Mouse (Mus musculus) brain, embryonic 14.5 days (tissue): ENCODE results near the gene Tnip3. TPM values are rescaled to one million over a fixed set of nuclear protein-coding genes. Genes with fewer than 3 reads are reported as not detected.

Source experiments
- DNase-seq: peaks from one replicate; pipeline ENCODE4 v3.0.0-alpha.2; 2011; ENCODE audit warnings: low read depth
- CTCF ChIP-seq: fragments of 200-500 bp; IDR thresholded peaks from 2 replicates; pipeline ENCODE4 v1.5.1; 2012; ENCODE audit warnings: inconsistent platforms, mild to moderate bottlenecking, moderate library complexity, borderline replicate concordance; ENCODE audit not compliant: insufficient read depth, insufficient read length; ENCODE audit errors: extremely low read depth
- POLR2A ChIP-seq: fragments of 200-500 bp; IDR thresholded peaks from 2 replicates; pipeline ENCODE4 v1.6.1; 2012; ENCODE audit warnings: mild to moderate bottlenecking, inconsistent platforms, borderline replicate concordance; ENCODE audit not compliant: poor library complexity, insufficient read depth, insufficient read length, severe bottlenecking; ENCODE audit errors: extremely low read depth
- polyA plus RNA-seq: library from polyadenylated mRNA; depleted of rRNA; stranded (reverse); fragments of >200 nt; gene quantifications from 2 replicates; pipeline ENCODE4 v1.2.3, GENCODE M21; 2012

Gene Tnip3
- polyA plus RNA-seq, 1 experiment = not detected

DNA sequence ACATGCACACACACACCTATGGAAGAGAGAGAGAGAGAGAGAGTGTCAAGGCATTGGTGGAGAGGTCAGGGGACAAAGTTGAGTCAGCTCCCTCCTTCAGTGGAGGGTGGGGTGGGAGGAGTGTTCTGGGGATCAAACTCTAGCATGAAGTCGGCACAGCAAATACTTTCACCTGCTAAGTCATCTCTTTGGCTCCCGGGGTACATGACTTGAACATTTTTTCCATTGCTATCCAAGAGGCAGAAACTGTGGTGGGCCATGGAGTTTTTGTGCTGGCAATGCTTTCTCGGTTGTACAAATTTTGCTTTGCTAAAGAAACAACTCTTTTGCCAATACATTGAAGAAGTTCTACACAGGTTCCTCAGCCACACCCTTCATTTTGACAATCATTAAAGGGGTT lies 13.8 kb downstream of the Tnip3 start:
- DNase-seq = no peak
- TF ChIP-seq CTCF (no peak), POLR2A (no peak)

DNA sequence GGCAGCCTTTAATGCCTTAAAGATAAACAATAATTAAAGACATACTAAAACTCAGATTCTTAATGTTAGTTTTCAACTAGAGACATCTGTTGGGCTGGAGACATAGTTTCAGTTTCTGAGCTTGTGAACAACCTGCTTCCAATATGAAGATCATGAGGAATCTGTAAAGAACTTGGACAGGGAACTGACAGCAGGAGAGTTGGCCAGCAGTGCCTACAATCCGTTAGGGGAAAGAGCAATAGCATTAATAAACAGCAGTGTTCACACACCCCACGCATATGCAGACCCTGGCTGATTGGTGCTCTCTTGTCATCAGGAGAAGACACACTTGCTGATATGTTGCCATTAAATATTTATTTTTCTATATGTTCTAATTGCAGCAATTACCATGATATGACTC lies 15.0 kb downstream of the Tnip3 start:
- TF ChIP-seq CTCF = no peak
- no peak for TF ChIP-seq POLR2A

DNA sequence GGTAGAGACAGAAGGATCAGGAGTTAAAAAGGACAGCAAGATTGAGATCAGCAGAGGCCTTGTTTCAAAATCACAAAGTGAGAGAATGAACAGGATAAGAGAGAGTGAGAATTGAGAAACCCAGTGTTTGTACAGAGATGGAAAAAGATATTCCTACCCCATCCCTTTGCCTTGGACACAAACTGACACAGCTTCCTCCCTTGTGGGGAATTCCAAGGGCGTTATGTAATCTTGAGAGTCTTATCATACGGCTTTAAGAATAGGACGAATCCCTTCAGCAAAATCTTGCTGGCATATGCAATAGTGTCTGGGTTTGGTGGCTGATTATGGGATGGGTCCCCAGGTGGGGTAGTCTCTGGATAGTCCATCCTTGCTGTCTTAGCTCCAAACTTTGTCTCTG lies 16.0 kb downstream of the Tnip3 start:
- no peak for TF ChIP-seq POLR2A
- TF ChIP-seq CTCF = no peak
- no peak for DNase-seq

More for the DNA sequence above, 15.0 kb downstream of the Tnip3 start:
- DNase-seq = no peak

DNA sequence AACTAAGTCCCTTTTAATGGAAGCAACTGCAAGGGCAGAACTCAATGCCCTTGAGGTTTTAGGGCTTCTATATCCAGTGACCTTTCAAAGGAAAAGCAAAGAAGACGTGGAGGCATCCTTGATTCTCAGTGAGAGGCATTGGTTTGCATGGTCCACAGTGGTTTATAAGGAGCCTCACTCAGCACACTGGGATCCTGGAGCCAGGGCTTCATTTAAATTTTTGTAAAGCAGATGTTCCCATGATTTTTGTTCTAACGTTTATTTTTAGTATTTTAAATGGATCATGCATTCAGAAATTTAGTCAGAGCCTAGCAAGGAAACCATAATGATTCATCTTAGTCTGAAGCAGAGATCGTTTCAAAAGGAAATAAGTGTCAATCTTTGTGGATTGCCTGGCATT lies 17.3 kb downstream of the Tnip3 start:
- TF ChIP-seq CTCF (no peak), POLR2A (no peak)
- no peak for DNase-seq

DNA sequence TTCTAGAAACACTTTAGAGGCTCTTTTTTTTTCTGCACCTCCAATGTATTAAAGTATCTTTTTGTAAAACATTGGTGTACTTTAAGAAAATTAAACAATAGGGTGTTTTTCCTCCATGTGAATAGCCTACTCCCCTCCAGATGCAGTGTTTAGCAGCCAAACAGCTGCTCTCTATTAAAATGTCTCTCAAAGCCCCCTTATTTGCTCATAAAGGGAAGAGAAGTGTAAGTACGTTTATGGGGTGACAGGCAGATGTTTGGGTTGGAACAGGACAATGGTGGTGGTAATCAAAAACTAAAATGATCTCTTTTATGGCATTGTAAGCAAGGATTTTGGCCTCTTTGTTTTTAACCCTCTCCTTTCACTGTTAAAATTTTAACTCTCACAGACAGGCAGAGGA lies 17.8 kb downstream of the Tnip3 start:
- TF ChIP-seq POLR2A (no peak), CTCF (no peak)
- peak; percentile 20 for DNase-seq

DNA sequence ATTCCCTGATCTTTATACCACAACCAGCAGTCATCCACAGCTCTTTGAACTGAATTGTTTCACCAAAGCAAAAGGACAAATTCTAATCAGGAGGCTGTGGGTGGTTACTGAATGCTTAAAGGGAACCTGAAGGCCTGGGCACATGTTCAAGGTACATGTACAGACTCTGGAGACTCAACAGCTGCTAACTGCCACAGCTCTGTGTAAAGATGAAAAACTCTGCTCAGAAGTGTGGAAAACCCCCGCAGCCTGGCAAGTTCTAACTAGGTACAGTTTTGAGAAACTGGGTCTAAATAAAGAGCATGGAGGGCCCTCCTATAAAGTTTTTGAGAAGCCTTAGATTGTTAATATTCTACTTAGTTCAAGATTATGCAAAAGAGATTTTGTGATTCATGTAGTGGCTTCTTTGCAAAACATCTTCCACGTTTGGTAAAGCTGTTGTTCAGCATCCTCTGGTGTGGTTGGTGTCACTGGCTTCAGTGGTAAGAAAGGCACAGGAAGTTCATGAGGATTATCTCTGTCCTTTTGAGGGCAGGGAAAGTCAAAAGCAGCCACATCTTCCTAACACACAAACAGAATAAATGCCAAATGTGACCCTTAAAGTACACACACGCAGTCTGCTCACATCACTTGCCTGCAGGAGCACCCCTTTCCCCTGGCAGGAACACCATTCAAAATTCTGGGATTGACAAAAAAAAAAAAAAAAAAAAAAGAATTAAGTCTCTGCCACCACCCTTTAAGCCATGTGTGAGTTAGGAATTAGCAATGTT lies 39.0 kb downstream of the Tnip3 start:
- TF ChIP-seq CTCF = no peak
- TF ChIP-seq POLR2A = no peak
- no peak for DNase-seq

DNA sequence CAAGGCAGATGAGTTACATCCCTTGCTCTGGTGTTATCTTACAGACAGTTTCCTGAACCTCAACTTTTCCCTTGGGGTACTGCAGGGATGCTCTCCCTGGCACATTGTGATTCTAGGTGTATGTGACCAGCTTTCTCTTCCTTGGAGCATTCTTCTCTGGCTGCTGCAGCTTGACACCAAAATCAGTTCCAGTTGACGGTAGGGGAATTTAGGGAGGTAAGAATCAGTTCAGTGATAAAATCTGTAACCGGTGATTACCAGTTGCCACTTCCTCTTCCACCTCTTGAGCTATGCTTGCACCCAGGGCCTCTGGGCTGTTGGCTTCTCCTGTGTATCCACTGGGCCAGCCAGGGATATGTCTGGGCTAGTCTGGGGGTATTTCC lies 39.5 kb downstream of the Tnip3 start:
- TF ChIP-seq POLR2A = no peak
- no peak for TF ChIP-seq CTCF

DNA sequence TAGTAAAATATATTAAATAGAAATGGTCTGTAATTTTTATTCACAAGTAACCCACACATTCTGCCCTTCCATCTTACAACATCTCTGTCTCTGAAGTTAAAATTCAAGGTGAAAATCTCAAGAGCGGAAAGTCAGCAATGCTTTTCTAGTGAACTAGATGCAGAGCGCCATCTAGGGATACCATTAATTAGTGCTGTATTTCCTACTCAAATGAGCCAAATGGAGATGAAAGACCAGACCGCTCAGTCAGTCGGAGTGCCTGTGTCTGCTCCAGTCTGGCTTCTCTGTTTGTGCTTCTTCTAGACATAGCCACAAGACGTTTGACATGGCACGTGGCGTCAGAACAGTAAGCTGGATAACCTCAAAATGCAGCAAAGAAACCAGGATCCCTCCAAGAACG lies 44.6 kb downstream of the Tnip3 start:
- TF ChIP-seq POLR2A (no peak), CTCF (peak; percentile 55)
- peak; percentile 78 for DNase-seq

More for the DNA sequence above, 39.5 kb downstream of the Tnip3 start:
- DNase-seq = no peak

DNA sequence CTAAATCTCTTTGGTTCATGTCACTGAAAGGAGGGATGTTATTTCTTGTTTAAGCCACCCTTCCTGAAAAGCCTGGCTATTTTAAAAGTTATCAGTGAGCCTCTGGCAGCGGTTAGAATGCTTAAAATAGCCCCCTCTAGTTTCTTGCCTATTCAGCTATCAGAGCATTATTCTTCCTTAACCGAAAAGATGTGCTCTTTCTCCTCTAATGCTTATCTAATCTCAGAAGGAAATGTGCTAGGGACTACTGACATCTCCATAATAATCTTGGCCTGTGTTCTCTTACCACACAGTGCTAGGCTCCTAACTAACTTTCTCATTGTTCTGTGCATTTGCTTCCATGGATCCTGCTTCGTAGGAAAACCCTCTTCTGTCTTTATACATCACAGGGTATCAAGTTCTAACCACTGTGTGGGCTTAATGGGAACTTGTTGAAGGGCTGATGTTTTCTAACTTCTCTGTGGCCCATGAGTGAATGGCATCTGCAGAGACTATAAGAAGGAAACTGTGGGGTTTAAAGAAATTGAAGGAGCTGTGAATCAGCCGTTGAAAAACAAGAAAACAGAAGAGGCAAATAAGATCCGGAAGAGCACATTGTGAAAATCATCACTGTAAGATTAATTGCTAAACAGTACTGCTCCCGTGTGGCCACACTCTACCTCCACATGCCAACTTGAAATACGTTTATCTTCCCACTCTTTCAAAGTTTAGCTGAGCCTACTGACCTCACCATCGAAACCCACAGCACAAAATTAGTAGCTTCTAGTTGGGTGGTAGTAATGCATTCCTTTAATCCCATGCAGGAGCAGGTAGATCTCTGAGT lies 53.2 kb downstream of the Tnip3 start:
- DNase-seq = no peak
- TF ChIP-seq CTCF (no peak), POLR2A (no peak)

DNA sequence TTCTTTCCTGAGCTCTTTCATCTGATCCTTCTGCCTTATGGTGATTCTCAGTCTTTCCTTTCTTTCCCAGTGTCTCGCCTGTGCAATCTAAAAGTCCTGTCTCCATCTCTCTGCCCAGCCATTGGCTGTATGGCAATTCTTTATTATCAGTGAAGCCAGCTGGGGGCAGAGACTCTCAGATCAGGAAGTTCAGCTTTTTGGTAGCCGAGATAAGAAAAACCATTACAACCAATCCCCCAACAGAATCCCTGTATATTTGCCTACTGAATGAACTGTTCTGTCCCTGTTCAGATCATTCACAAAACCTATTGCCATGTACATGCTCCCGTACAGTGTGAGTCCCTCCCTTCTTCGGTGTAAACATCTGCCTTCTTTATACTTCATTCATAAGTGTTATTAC lies 57.9 kb downstream of the Tnip3 start:
- TF ChIP-seq POLR2A (no peak), CTCF (no peak)

DNA sequence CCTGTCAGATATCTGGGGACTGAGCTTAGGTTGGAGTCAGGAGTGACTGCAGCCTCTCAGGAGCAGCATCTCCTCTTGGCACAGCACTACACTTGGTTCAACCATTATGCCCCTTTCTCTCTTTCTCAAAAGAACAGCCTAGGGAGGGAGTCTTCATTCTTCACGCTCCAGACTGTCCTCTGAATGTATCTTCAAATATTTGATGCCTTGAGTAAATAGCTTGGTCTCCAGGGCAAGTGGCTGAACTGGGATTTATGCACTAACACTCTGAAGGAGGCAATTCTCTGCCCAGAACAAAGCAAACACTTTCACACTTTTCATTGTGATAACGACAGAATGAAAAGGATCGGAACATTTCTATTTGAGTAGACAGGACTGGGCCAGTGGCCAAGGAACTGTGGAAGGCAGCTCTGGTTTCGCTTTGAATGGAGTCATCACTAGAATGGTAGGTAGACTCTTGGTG lies 59.8 kb downstream of the Tnip3 start:
- peak; percentile 74 for DNase-seq
- TF ChIP-seq POLR2A (no peak), CTCF (no peak)

More for the DNA sequence above, 57.9 kb downstream of the Tnip3 start:
- no peak for DNase-seq
